Mouse (Mus musculus): ENCODE data around the gene Zfp712.

The Zfp712 gene

DNA sequence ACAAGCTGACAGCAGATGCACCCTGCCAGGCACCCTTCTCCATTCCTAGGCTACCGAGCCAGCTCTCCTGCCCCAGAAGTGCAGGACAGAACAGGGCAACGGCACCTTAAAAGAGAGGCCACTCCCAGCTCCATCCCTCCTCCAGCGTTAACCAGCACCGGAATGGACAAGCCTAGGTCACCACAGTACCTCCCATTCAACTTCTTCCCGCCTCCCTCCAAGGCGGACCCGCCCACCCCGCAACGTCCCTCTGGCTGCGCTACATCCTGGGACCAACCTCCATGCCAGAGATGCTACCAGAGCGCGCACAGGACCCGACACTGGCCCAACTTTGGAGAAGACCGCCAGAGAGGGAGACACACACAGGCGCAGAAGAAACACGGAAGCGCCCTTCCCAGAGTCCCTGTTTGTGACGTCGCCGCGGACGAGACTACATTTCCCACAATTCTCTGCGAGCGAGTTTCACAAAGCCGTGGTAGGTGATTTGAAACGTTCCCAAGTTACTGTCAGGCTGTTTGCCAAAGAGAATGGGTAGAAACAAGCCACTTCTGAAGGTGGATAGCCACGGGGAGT lies at the start of gene Zfp712:
Gene Zfp712, minus strand, starts transcription at position 385 of the 573 bp plus-strand sequence.
- DNase-seq (ENCODE audit: low read depth, low spot score): peak; percentile 86

DNA sequence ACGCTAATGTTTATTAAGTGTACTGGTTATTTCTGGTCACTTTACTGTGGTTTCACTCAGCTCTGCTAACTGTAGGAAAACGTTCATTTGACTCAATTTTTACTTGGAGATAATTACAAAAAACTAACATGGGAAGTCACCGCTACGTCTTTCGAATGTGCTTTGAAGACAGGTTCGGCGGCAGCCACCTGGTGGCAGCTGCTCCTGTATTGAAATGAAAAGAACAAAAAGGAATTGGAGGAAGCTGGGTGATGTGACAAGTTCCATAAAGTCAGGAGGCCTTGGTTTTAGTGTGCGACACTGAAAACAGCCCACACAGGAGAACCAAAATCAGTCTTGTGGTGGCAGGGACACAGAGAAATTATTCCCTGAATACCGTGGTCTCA lies 47.8 kb upstream of the Zfp712 start:
- DNase-seq (ENCODE audit: low read depth, low spot score): no peak

DNA sequence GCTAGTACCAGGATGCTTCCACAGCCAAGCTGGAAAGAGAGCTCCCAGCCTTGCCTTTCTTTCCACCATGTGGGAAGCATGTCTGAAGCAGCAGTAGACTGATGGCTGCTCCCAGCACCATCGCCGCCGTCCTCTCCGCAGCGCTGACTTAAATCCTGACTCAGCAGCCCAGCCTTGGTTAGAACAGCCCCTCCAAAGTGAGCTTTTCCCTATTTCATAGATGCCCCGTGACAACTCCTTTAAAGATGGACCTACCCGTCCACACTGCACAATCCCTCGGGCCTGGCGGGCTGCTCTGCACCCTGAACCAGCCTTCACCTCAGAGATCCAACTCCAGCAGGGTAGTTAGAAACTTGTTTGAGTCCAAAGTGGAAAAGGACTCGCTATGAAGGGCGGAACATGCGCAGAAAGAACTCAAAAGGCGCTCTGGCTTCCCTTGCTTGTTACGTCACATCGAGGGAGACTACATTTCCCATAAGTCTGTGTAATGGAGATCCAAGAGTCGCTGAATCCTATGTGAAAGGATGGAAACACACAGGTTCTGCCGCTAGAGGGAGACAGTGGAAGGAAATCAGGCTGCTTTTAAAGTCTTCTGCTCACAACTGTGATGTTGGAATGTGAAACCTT lies 47.3 kb upstream of the Zfp712 start, which contains the start of gene Gm28557:
Gene Gm28557, minus strand, starts transcription at position 411 of the 627 bp plus-strand sequence.
- DNase-seq (ENCODE audit: low read depth, low spot score): peak; percentile 95

DNA sequence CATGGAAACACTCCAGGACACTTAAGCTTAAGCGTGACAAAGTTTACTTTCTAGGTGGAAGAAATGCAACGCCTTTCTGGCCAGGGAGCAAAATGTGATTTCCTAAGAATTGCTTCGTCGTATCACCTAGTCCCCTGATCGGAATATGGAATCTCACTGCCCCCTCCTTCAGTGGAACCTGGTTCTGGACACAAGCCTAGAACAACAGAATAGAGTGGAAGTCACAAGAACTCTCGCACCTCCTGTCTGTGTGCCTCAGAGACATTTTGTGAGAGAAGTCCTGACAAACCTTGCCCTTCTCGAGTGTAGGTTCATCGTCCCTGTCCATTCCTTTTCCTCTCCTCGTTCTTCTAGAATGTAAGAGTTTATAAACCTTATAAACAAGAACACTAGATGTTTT lies 46.7 kb upstream of the Zfp712 start:
- DNase-seq (ENCODE audit: low read depth, low spot score): no peak

DNA sequence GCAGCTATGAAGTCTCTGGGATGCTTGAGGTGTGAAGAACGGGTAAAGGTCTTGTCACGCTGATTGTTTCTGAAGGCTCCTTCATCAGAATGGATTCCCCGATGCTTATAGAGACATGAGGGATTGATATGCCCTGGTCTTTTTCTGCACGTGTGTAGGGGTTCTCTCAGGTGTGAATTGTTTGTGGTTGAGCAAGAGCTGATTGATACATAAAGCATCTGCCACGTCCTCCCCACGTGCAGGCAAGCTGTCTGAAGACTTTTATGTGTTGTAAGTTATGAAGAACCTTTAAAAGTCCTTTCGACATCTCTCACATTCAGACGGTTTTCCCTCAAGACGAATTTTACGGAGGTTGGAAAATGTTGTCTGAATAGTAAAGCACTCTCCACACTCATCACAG lies 36.9 kb upstream of the Zfp712 start, which contains the start of gene Zfp708:
Gene Zfp708, minus strand, starts transcription at position 101 of the 400 bp plus-strand sequence.
- DNase-seq (ENCODE audit: low read depth, low spot score): no peak

DNA sequence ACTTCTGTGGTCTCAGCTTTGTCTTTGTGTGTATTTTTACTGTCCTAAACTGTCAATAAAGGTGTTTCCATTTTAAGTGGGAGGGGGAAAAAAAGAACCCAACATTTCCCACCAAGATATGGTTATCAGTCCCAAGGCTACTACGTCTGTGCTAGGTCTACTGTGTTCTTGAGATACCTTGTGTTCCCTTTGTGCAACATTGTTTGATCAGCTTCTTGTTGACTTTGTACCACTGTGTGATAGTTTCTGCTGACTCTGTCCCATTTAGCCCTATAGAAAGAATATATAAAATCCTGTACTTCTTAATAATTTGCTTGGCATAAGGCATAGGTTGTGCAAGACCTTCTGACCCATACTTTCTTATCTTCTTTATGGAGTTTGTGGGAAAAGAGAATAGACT lies 29.2 kb upstream of the Zfp712 start:
- DNase-seq (ENCODE audit: low read depth, low spot score): no peak

DNA sequence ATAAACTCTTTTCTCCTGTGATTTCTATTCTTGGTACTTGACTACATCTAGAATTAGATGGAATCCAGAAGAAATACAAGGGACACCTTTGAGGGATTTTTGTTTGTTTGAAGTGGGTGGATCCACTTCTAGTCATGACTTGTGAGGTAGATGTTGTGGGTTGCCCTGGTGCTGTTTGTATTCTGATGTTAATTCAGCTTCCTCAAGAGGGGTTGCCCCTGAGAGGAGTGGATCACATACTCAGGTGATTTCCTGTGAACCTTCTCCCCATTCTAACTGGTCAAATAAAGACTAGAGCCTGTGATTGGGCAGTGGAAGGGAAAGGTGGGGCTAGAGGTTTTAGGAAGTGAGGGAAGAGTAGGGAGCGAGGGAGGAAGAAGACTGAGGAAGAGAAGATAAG lies 21.0 kb upstream of the Zfp712 start:
- no peak for DNase-seq (ENCODE audit: low read depth, low spot score)

DNA sequence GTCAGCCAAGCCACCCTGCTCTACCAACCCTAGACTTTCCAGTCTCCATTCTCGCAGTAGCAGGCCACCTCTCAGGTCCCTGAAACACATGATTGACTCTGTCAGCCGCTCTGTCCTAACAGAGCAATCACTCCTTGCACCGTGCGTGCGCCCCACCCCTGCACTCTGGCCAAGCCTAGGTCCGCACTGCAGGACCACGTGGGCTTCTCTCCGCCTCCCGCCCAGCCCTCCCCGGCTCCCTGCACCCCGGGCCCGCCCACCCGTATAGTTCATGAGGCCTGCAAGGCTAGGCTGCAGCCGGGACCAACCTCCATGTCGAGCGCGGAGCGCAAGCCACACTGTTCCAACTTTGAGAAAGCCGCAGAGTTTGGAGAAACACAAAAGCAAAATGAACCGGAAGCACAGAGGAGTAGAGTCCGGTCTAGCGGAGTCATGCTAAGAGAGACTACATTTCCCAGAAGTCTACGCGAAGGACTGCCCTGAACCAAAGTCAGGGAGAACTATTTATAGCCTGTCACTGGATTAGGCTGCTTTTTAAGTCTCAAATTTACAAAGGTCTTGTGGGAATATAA lies 20.3 kb upstream of the Zfp712 start:
- DNase-seq (ENCODE audit: low read depth, low spot score): peak; percentile 60

DNA sequence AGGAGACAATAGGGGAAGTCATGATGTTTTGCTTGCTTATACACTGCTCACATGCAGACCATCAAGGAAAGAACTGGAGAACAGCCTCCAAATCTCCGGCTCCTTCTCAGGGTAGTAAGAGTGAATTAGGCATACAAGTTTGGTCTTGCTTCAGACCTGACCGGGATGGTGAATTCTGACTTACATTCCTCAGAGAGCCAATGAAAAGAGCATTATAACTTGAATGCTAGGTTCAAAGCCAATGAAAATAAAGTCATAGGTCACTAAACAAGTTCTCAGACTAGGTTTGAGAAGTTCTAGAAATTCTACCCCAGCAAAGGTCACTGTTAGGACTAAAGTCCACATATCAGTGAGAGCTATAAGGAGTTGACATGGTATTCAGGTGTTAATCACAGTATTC lies 16.3 kb upstream of the Zfp712 start:
- no peak for DNase-seq (ENCODE audit: low read depth, low spot score)

DNA sequence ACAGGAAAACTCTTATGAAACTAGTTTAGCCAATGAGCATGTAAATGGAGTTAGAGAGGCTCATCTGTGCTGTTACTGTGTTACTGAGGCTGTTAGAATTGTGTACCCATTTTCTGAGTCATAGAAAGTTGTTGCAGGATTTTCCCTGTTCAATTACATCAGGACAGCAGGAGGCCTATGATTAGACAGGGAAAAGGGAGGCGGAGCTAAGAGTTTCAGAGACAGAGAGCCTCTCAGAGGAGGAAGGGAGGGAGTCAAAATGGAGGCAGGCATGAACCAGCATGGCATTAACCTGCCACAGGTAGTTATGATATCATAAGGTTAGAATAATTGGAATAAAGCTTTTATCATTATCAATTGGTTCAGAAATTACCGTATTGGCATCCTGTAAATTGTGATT lies 11.8 kb upstream of the Zfp712 start:
- DNase-seq (ENCODE audit: low read depth, low spot score): no peak

DNA sequence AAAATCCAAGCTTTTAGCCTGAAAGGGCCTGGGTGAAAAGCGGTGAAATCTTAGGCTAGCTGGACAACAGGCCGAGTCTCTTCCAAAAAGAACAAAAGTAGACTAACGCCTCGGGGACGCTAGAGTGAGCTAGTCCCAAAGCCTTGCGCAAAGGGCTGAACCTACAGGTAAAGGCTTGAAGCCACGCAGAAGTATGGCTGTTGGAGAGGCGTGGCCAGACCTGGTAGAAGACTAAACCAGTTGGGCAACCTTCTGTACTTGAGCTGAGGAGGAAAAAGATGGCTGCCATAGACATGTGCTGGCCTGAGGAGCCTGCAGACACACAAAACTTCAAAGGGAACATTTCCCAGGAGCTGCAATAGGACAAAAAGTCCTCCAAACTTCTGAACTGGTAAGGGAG lies 4.4 kb upstream of the Zfp712 start:
- DNase-seq (ENCODE audit: low read depth, low spot score): no peak

DNA sequence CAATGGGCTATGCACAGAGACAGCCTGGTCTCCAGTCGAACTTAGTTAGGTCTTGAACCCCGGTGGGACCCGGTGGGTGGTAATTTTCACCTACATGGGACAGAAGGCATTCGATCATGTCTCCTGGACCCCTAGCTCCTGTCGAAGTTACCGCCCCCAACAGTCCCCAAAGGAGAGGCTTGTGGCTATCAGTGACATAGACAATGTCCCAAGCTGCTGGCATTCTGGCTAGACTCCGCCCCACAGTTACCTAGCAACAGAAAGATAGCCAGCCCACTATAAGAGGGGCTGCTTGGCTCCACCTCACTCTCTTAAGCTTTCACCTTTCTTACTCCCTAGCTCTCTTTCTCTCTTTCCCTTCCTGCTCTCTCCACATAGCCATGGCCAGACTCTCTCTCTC lies 1.5 kb upstream of the Zfp712 start:
- no peak for DNase-seq (ENCODE audit: low read depth, low spot score)

DNA sequence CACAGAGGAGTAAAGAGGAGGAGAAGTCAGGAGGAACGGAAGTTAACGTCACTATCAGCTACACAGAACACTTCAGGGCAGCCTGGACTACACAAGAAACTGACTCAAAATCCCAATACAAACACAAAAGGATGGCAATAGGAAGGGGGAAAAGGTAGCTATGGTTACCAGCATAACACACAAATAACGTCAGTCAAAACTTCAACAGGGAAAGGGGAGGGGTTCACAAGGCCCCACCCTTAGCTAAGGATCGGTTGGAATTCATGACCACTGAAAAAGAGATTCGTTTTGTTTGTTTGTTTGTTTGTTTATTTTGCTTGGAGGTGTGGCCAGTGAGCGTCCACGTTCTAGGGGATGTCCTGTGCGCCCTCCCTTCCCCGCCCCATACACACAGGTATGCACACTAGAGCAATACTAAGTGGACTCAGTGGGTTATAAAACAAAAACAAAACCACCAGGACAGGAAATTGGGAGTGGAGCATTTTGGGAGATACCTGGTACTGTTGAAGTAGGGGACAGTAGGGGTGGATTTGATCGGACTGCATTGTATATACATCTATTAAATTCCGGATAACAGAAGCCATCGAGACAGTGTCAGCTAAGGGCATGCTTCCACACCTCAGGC lies 697 bp downstream of the Zfp712 start:
- no peak for DNase-seq (ENCODE audit: low read depth, low spot score)
